Mouse (Mus musculus): ENCODE measurements around the gene Wdr27.
"Not testable (repeated sequence)": the region's sequence is repeated elsewhere in the genome, so short reads cannot be mapped to it uniquely, and the experiment has no call there.

Gene Wdr27

GRCm38 (mm10) chr17:14943009-14943728 is at the start of gene Wdr27, which contains the start of gene 1600012H06Rik:
Gene Wdr27, minus strand, starts transcription at chr17:14943158.
Gene 1600012H06Rik, plus strand, starts transcription at chr17:14943184.
- peak; percentile 96 to 97 for DNase-seq

- DNase-seq, result not testable (repeated sequence)
Observed at GRCm38 (mm10) chr17:14992522-14993138, 49.7 kb upstream of the Wdr27 start.

- not testable (repeated sequence) for DNase-seq
Observed at GRCm38 (mm10) chr17:14990116-14990702, 47.3 kb upstream of the Wdr27 start.

DNA sequence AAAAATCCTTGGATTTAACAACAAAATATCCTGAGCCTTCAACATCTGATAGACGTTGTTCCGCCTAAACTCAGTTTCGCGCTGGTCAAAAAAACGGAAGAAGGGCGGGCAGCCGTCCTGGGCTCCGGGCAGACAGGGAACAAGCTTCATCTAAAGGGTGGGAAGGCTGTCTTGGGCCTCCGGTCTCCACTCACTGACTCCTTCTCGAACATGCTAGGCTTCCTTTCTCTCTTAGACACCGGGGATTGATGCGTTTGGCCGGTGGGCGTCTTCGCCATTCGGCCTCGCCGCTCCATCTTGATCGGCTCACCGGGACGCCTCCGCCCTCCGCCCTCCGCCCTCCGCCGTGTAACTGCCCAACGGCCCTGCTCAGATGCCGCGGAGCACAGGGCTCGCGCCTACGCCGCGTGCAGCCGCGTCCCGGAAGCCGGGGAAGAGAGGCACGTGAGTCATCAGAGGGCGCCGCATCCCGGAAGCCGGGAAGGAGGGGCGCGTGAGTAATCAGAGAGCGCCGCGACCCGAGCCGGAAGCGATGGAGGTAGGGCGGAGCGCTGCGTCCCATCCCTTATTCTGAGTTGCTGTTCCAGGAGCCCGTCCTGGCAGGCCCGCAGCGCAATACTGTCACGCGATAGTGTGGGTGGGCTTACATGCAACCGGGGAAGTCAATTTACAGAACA is 35.5 kb upstream of the Wdr27 start, which contains the start of the genes 9030025P20Rik and Gm3417:
TSS of gene 9030025P20Rik (plus strand) at position 107 of the 677 bp plus-strand sequence.
TSS of gene Gm3417 (minus strand) at position 429 of the 677 bp plus-strand sequence.
- DNase-seq, result not testable (repeated sequence)

GRCm38 (mm10) chr17:14977718-14978361 is 34.9 kb upstream of the Wdr27 start:
- DNase-seq, result not testable (repeated sequence)

- not testable (repeated sequence) for DNase-seq
Observed at GRCm38 (mm10) chr17:14968373-14968913, 25.5 kb upstream of the Wdr27 start.

GRCm38 (mm10) chr17:14961557-14962154 is 18.7 kb upstream of the Wdr27 start:
- not testable (repeated sequence) for DNase-seq

GRCm38 (mm10) chr17:14960951-14961556 is 18.1 kb upstream of the Wdr27 start, which contains the start of gene Phf10:
Gene Phf10, minus strand, starts transcription at chr17:14961273.
- DNase-seq, result peak; percentile 38 to 59

DNA sequence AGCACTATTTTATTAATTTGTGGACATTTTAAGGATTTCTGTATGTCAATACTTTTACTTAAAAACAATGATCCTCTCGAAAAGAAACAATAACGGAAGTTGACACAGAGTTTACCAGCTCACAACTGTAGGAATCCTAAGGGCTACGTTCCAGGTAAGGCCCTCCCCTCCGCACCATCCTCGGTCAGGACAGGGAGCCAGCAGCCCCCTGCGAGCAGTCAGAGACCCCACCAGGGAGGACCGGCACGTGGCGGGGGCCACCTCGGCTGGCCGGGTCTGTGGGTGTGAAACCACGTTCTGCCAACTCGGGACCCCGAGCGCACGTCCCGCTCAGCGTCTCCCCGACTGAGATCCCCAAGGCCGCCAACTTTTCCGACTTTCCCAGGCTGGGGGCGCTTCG is 17.6 kb upstream of the Wdr27 start:
- DNase-seq, result peak; percentile 32 to 52

- peak in 1 of 2 experiments; percentile 19 for DNase-seq
Observed at GRCm38 (mm10) chr17:14959979-14960378, 17.0 kb upstream of the Wdr27 start.

GRCm38 (mm10) chr17:14958686-14959327 is 15.8 kb upstream of the Wdr27 start:
- DNase-seq, result no peak

DNA sequence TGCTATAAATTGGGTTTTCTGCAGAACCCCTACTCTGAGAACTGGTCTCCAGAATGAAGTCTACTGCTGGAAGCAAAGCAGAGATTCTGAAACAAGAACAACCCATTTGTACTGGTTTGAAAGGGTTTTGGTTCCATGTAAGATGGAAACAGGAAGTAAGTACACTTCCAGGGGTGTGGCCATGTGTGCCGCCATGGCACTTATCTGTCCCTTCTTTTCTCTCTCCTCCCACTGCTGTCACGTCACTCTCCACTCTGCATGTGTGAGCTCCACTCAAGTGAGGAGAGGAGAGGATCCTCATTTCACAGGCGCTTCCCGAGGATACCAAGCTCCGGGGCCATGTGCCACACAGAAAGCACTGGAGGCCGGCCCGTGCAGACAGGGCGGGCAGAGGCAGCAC is 10.5 kb upstream of the Wdr27 start:
- DNase-seq, result no peak

- no peak for DNase-seq
Observed at GRCm38 (mm10) chr17:14949161-14949827, 6.3 kb upstream of the Wdr27 start.

GRCm38 (mm10) chr17:14944551-14944950 is 1.6 kb upstream of the Wdr27 start:
- DNase-seq, result no peak

GRCm38 (mm10) chr17:14943729-14944059 is 736 bp upstream of the Wdr27 start:
- DNase-seq, result no peak

GRCm38 (mm10) chr17:14942181-14942580 is 777 bp downstream of the Wdr27 start:
- not testable (repeated sequence) for DNase-seq

- no peak for DNase-seq
Observed at GRCm38 (mm10) chr17:14935841-14936605, 6.9 kb downstream of the Wdr27 start.

DNA sequence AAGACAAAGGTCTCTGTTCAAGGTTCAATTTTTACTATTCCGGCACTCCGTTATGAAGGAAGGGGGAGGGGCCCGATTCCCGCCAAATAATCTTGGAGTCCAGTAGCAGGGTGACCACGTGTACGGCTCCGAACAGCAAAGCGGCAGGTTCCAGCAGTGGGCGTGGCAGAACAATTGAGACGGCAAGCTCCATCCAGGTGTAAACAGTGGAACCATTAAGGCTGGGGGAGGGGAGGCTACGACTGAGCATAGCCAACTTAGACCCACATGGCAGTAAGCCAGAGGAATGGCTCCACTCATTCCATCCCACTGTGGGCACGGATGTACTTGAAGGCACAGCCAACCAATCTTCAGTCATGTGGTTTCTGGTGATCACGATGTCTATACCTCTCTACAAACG is 7.7 kb downstream of the Wdr27 start:
- DNase-seq, result not testable (repeated sequence)

- DNase-seq, result no peak
Observed at GRCm38 (mm10) chr17:14931469-14931868, 11.5 kb downstream of the Wdr27 start.

Measured in thymus, postnatal 36 days (tissue).